Mouse (Mus musculus) liver, embryonic 14 days (tissue): ENCODE data around the gene Stk10. TPM values are rescaled to one million over a fixed set of nuclear protein-coding genes. Genes with fewer than 3 reads are reported as not detected.

Source experiments
- polyA plus RNA-seq: library from polyadenylated mRNA; depleted of rRNA; stranded (reverse); fragments of >200 nt; gene quantifications from 2 replicates; pipeline ENCODE4 v1.2.3, GENCODE M21; 2012; rRNA removed

Stk10 gene
- 5.0 and 5.4 TPM in 2 replicates for polyA plus RNA-seq

DNA sequence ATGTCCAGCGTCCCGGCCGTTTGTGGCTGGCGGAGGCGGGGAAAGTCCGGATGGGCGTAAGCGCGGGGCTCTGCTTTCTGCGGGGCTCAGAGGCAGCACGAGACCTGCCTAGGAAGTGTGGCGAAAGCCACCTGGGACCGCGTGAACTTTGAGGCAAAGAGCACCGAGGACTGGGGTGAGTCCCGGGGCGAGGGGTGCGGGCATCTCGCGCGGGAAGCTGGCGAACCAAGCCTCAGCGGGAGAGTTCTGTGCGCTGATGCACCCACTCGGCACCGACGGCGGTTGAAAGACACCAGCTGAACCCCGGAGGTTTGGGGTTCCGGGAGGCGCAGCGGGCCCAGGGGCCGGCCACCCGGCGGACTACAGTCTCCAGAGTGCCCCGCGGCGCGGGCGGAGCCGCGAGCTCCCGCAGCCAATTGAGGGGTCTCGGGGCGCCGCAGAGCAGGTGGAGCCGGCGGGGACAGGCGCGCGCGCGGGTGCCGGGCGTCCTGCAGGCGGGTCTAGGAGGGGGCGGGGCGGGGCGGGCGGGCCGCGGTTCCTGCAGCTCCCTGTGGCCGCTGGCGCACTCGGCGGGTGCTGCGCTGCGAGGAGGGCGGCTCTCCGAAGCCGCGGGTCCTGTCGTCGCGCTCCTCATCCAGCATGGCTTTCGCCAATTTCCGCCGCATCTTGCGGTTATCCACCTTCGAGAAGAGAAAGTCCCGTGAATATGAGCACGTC, at the start of gene Stk10:
TSS of gene Stk10 (plus strand) at position 541 of the 717 bp plus-strand sequence.

DNA sequence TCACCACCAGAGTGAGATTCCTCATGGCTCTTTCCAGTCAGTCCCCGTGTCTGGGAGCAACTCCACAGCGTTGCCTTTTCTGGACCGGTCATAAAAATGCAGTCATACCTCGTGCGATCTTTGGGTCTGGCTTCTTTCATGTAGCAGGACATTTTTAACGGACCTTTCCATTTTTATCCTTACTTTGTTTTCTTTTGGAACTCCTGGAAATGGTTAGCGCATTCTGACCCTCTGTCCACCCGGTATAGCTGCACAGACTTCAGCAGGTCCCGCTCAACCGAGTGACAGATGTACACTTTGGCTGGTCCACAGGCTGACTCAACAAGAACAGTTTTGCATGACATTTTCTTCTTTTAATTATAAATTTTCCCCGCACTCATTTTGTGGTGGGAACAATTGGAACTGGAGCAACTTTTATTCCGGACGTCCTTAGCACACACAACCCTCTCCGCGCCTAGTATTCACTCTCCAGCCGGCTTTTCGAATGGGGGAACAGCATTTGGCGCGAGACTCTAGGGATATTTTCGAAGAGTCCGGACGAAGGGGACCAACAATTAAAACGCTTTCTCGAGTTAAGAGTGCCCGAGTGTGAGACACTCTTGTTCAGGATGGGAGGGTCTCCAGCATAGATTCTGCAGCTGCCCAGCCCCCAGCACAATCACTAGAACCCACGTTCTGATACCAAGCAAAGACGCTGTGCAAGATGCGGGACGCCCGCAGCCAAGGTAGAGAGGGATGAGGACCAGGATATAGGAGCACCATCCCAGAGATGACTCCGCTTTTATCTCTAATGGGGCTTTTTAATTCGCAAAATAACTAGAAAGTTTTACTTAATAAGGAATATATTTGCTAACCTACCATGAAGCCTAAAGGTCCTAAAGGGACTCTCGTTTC, 987 bp upstream of the Stk10 start, which contains the start of gene Efcab9:
TSS of gene Efcab9 (minus strand) at position 211 of the 894 bp plus-strand sequence.

DNA sequence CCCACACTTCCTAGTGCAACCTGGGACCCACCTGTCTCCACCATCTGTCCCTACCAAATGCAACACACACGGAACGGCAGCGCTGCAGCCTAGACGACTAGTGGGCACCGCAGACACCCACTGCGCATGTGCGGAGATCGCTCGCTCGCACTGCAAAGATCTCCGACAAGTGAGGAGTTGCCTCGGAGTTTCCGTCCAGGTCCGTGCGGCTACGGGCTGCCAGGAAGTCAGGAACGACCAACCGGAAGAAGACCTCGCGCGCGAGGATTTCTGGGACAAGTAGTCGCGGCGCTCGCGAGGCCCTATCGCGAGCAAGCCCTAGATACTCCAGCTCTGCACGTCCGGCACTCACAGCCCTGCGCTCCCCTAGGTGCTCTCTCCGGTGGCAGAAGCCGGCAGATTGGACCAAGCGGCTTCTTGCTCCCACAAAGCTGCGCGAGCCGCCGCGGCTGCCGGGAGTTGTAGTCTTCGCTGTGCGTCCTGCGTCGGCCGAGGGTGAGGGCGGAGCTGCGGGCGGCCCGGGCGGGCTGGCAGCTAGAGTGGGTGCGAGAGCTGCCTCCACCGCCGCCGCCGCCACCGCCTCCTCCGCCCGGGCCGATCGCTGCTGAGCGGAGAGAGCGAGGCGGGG, 109.3 kb downstream of the Stk10 start, which contains the start of gene Fbxw11:
TSS of gene Fbxw11 (plus strand) at position 476 of the 628 bp plus-strand sequence.

Other genes starting within 250 kb of the Stk10 start
- 47,918 and 57,682 TPM in 2 replicates for gene Hba-a1, start 249.8 kb upstream of the Stk10 start, polyA plus RNA-seq
- gene Hbq1b, start 246.3 kb upstream of the Stk10 start, polyA plus RNA-seq = 97.8 and 108 TPM in 2 replicates
- 198,092 and 218,491 TPM in 2 replicates for gene Hba-a2, start 236.8 kb upstream of the Stk10 start, polyA plus RNA-seq
- gene Hbq1a, start 233.2 kb upstream of the Stk10 start, polyA plus RNA-seq = 5.4 and 6.6 TPM in 2 replicates
- 0.84 and 0.88 TPM in 2 replicates for gene Sh3pxd2b, start 185.5 kb upstream of the Stk10 start, polyA plus RNA-seq
- gene Ubtd2, start 77.9 kb upstream of the Stk10 start, polyA plus RNA-seq = 3.0 and 3.1 TPM in 2 replicates
- gene Efcab9, start 1.2 kb upstream of the Stk10 start, polyA plus RNA-seq = 0.20 and 0.32 TPM in 2 replicates
- gene Fbxw11, start 109.4 kb downstream of the Stk10 start, polyA plus RNA-seq = 9.0 and 11.4 TPM in 2 replicates